Mouse (Mus musculus) spleen, adult 18-20 months (tissue): ENCODE data around the gene Dnajb11.

ENCODE experiments used
- DNase-seq, 2 experiments: peaks; one replicate each; pipeline ENCODE4 v3.0.0; 2022; ENCODE audit warnings: mixed read lengths in 2 of 2

Dnajb11 gene

GRCm38 (mm10) chr16:22857431-22858113 is at the start of gene Dnajb11, which contains the start of gene Tbccd1:
TSS of gene Dnajb11 (plus strand) at chr16:22857845.
TSS of gene Tbccd1 (minus strand) at chr16:22857669.
- DNase-seq: peak; percentile 92 to 97

GRCm38 (mm10) chr16:22811477-22811876 is 46.2 kb upstream of the Dnajb11 start, which contains the start of gene Crygs:
TSS of gene Crygs (minus strand) at chr16:22811577.
- no peak for DNase-seq

DNA sequence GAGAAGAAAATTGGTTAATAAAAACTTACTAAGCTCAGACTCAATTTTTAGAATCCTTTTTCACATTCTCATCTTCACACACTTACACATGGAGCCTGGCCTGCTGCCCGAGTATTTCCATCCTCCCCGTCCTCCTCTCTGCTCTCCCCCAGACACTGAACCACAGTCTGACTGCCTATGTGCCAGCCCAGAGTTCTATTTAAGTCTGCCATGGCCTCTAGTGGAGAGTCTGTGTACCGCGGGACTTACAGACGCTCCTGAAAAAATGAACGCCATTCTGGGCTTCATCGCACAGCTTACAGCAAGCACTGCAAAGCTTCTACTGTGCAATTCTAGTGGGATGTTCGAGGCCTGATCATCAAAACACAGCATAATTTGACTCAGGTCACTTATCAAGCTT is 36.9 kb upstream of the Dnajb11 start:
- no peak for DNase-seq

- no peak for DNase-seq
Observed at GRCm38 (mm10) chr16:22832932-22833525, 24.6 kb upstream of the Dnajb11 start.

DNA sequence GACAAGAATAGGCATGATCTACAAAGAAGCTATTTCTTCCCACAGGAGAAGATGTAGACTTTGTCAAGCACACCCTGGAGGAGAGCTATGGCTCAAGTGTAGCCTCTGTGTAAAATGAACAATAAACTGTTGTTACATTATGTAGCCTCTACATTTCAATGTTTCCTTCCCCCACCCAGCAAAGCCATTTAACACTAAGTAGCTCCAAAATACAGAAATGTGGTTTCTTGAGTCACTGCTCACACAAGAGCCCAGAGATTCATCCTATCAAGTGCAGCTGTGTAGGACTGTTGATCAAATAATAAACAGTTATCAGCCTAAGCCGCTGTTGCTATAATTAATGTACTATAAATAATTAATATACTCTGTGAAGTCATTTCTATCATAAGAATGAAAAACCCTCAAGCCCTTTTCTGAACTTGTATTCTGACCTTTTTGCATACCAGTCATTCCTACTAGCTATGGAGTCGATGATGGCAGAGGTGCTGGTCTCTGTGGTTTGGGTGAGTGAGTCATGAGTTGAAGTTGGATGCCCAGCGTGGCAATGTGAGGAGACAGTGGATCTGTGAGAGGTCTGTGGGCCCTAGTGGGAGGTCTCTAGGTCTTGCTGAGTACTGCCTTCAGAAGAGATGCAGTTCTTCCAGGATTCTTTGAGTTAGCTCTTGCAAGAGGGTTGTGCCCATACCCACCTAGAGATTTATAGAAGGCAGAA is 18.3 kb upstream of the Dnajb11 start:
- no peak for DNase-seq

DNA sequence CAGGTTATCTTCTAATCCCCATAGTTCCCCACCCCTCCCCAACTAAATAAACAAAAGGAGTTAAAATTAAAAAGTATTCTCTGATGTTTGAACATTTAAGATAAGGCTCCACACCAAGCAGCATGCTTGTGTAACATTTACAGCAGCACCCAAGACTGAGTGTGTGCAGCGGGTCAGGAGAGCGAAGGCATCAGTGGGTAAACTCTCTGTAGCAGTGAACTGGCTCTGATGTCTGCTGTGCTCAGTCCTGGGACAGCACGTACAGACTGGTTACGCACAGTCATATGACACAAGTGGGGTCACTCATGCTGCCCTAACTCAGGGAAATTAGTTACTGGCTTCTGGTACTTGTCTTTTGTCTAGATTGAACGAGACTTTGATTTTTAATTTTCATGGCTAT is 14.8 kb upstream of the Dnajb11 start:
- no peak for DNase-seq

DNA sequence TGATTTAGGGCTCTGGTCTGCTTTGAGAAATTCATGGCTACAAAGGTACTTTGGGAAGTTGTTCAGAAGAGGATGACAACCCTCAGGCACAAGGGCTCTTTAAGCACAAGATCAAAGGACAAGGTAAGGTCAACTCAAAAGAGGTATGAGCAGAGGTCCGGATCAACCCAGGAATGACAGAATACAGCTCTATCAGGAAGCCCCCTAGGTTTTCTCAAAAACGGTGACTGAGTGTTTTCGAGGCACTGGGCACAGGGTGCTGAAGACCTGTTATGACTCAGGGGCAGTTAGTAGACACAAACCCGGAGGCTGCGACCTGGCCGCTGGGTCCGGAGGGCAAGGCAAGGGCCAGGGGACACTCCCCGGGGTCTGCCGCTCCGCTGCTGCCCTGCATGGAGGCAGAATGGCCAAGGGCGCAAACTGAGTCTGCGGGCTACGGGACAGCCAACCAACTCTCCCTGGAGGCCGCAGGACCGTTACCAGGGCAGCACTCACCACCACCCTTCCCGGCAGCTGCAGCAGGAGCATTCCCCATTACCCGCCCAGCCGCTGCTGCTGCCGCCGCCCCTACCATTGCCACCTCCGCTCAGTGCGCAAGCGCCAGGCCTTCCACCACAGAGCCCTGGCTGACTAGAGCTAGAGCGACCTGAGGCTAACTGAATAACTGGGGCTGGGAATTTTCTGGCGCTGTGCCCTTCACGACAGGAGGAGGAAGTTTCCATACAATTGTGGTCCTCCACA is 13.4 kb upstream of the Dnajb11 start:
- peak in 1 of 2 experiments; percentile 15 for DNase-seq

DNA sequence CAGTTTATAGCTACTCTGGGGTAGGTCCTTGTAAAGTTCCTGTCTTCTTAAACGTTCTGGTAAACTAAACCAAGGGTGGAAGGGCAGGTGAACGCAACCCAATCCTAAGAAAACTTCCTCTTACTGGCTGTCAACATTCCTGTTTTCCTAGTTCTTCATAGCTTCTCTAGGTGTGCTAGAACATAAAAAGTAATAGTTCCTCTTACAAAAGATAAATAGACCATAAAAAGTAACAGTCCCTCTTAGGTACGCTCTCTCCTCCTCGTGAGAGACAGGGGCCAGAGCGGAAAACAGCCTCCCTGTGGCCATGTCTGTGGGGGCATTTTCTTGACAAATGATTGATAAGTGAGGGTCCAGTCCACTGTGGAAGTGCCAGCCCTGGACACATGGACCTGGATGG is 12.8 kb upstream of the Dnajb11 start:
- no peak for DNase-seq

- DNase-seq: no peak
Observed at GRCm38 (mm10) chr16:22845481-22845880, 12.2 kb upstream of the Dnajb11 start.

- no peak for DNase-seq
Observed at GRCm38 (mm10) chr16:22847686-22848085, 10.0 kb upstream of the Dnajb11 start.

DNA sequence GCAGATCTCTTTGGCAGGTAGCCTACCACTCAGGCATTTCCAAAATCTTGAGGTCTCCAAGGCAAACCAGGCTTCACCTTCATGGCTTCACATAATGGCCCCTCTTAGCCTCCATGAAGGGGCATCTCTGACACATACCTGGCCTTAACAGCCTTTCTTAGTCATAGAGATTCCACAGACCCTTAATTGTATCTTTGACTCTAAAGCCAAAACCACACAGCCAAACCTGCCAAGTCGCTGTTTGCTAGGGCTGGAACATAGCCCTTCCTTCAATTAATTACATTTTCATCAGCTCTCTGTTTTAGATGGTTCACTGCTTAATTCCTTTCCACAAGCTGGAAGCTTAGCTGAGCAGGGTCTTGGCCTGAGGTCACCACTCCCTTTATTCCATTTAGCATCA is 9.3 kb upstream of the Dnajb11 start:
- DNase-seq: no peak

GRCm38 (mm10) chr16:22852709-22853108 is 4.9 kb upstream of the Dnajb11 start:
- no peak for DNase-seq

- DNase-seq: no peak
Observed at GRCm38 (mm10) chr16:22856773-22857172, 872 bp upstream of the Dnajb11 start.

- no peak for DNase-seq
Observed at GRCm38 (mm10) chr16:22872397-22872796, 14.8 kb downstream of the Dnajb11 start.

DNA sequence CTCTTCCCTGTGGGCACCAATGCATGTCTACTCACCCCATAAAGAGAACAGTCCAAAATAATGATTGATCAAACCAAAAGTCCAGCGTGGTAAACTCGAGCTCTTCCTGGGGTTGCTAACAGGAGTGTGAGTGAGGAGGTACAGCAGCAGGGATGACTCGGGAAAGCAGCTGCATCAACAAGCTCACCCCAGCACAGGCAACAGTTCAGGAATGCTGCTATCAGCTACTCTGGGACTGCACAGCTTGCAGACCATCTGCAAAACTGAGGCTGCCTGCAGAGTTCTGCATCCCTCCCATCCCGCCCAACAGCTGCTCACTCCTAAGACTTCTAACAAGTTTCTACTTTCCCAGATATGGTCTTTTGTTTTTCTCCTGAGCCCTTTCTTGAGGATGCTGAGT is 15.7 kb downstream of the Dnajb11 start:
- DNase-seq: no peak

GRCm38 (mm10) chr16:22876218-22877043 is 18.8 kb downstream of the Dnajb11 start:
- DNase-seq: peak in 1 of 2 experiments; percentile 27

DNA sequence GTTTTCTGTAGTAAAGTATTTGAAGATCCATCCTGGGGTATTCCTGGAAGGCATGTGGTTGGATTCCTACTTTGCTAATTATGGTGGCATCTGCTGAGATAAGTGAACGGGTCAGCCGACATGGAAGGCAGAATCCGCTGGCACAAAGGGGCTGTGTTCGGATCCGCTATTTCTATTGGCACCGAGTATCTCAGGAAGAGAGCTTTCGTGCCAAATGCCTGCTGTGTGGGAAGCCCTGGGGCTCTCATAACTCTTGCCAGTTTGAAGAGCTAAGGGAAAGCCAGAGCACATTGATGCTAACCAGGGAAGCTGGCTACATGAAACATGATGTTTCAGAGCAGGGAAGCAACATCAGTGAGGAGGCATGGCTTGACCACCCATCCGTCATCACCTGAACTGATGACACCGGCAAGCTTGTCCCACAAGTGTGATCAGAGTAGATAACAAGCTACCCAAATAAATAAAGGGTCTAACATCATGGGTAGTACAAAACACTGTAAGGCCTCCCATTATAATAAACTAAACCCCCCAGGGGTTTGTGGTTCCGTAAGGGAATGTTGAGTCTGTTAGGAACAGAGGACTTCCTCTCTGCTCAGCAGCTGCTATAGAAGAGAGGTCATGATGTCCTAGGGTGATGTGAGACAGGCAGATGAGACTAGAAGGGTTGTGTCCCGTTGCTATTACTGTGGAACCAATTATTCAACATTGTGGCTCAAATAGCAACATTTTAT is 20.2 kb downstream of the Dnajb11 start:
- DNase-seq: no peak

GRCm38 (mm10) chr16:22878716-22879115 is 21.1 kb downstream of the Dnajb11 start:
- no peak for DNase-seq

GRCm38 (mm10) chr16:22879945-22880595 is 22.4 kb downstream of the Dnajb11 start:
- DNase-seq: no peak

- DNase-seq: no peak
Observed at GRCm38 (mm10) chr16:22880900-22881299, 23.3 kb downstream of the Dnajb11 start.

DNA sequence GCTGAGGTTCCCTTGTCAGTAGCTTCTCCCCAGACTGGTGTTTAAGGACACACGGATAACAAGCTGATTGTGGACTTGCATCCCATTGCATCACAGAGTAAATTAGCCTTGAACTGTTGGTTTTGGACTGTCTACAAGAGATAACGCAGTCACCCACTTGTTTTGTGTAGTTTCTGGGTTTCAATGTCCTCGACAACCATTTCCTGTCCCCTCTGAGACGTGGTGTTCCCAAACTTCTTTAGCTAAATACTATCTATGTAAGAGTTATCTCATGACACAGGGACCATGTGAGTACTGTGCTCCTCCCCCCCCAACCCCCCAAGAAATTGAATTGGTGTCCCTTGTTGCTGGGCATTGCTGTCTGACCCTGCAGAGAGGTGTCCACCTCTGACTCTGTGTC is 23.8 kb downstream of the Dnajb11 start:
- no peak for DNase-seq
